Mouse (Mus musculus): Measurements from ENCODE around the gene Vmn2r114.
"Not testable (repeated sequence)": the region's sequence is repeated elsewhere in the genome, so short reads cannot be mapped to it uniquely, and the experiment has no call there.

Gene Vmn2r114

DNA sequence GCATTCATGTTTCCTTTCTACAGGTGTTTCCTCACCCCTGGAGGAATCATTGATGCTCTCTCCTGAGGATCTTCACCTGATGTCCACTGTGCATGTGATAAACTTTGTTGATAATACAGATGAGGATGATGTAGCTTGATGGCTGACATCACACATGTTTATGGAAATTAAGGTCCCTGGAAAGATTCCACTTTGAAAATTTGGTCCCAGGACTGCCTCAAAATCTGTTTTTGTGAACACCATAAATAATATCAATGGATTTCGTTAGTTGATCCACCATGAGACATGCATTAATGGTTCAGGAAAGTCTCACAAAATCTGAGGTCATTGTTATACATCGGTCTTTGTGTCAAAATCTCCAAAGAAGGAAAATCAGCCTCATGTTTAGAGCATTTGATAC lies at the start of gene Vmn2r114:
Vmn2r114 (minus strand) TSS at position 101 of the 400 bp plus-strand sequence.
- not testable (repeated sequence) for DNase-seq (ENCODE audit: low spot score in 2 of 2)

DNA sequence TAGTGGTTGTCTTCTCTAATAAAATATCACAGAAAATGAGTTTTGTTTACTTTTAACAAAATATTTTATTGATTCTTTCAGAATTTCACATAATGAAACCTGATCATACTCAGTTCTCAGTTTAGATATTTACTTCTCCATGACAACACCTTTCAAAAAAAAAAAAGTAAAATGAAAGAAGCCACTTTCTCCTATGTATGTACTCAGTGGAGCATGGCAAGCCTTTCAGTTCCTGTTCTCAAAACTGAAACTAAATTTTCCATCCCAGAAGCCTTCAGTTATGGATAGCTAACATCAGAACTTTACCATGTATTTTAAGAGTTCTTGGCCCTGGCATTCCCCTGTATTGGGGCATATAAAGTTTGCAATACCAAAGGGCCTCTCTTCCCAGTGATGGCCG lies 39.3 kb upstream of the Vmn2r114 start:
- no peak for DNase-seq (ENCODE audit: low spot score in 2 of 2)

DNA sequence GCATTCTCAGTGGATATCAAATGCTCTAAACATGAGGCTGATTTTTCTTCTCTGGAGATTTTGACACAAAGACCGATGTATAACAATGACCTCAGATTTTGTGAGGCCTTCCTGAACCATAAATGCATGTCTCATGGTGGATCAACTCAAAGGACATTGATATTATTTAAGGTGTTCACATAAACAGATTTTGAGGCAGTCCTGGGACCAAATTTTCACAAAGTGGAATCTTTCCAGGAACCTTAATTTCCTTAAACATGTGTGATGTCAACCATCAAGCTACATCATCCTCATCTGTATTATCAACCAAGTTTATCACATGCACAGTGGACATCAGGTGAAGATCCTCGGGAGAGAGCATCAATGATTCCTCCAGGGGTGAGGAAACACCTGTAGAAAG lies 31.1 kb upstream of the Vmn2r114 start, which contains the start of gene Vmn2r115:
Vmn2r115 (plus strand) TSS at position 301 of the 400 bp plus-strand sequence.
- DNase-seq (ENCODE audit: low spot score in 2 of 2), result not testable (repeated sequence)

DNA sequence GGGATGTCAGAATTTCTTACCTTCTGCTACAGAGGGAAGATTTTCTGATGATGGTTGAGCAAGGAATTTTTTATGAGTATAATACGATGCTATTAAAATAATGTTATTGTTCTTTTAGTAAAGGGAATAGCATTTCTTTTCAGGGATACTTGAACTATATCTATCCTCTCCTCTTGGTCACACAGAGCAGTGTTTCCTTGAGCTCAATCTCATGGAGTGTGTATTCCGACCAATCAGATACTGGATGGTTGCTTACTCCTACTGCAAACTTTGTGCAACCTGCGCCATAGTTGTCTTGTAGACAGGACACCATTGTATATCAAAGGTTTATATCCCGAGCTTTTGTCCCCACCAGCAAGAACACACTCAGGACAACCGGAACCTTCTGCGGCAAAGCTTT lies 18.3 kb upstream of the Vmn2r114 start:
- DNase-seq (ENCODE audit: low spot score in 2 of 2), result no peak
